Mouse (Mus musculus) neural tube, embryonic 11.5 days (tissue): ENCODE results near the gene Slc34a3. TPM values are rescaled to one million over a fixed set of nuclear protein-coding genes. Genes with fewer than 3 reads are reported as not detected.
A peak's percentile ranks its signal among the peaks of the same experiment; 100 is the strongest.

Experiments
- ATAC-seq: fragments of 200-750 bp; cut with Nextera tagmentation; 2 replicates; pipeline ENCODE4 v1.8.0; 2017; ENCODE audit warnings: moderate number of reproducible peaks, mild to moderate bottlenecking, moderate TSS enrichment, moderate library complexity; ENCODE audit not compliant: insufficient read depth, low FRiP score, low TSS enrichment
- DNase-seq: peaks from one replicate; pipeline ENCODE4 v3.0.0-alpha.2; 2015; ENCODE audit warnings: low spot score
- H3K27ac ChIP-seq: fragments of 300-500 bp; sonication (generic); 2 replicates; pipeline ENCODE4 v1.5.1; 2014; ENCODE audit warnings: low read depth, mild to moderate bottlenecking, low read length
- H3K27me3 ChIP-seq: fragments of 300-500 bp; sonication (generic); 2 replicates; pipeline ENCODE4 v1.6.1; 2014; ENCODE audit warnings: mild to moderate bottlenecking, low read length, mixed read lengths; ENCODE audit not compliant: control insufficient read depth, insufficient read depth
- H3K36me3 ChIP-seq: fragments of 300-500 bp; sonication (generic); 2 replicates; pipeline ENCODE4 v1.6.1; 2014; ENCODE audit warnings: mild to moderate bottlenecking, low read length, moderate library complexity, mixed read lengths; ENCODE audit not compliant: control insufficient read depth, insufficient read depth
- H3K4me1 ChIP-seq: fragments of 300-500 bp; sonication (generic); 2 replicates; pipeline ENCODE4 v1.6.1; 2014; ENCODE audit warnings: low read length, mixed read lengths; ENCODE audit not compliant: control insufficient read depth, insufficient read depth
- H3K4me2 ChIP-seq: fragments of 300-500 bp; sonication (generic); 2 replicates; pipeline ENCODE4 v1.6.1; 2014; ENCODE audit warnings: low read depth, mild to moderate bottlenecking, moderate library complexity
- H3K4me3 ChIP-seq: fragments of 300-500 bp; sonication (generic); 2 replicates; pipeline ENCODE4 v1.5.1; 2014; ENCODE audit warnings: low read depth, low read length
- H3K9ac ChIP-seq: fragments of 300-500 bp; sonication (generic); 2 replicates; pipeline ENCODE4 v1.6.1; 2014; ENCODE audit warnings: mild to moderate bottlenecking, low read length
- H3K9me3 ChIP-seq: fragments of 300-500 bp; sonication (generic); 2 replicates; pipeline ENCODE4 v1.6.1; 2016; ENCODE audit warnings: low read length; ENCODE audit not compliant: control insufficient read depth
- WGBS: fragments of 180-500 bp; shearing (Covaris S2); extraction: QIAGEN DNeasy Blood & Tissue Kit; methylation state at CpG from one replicate; pipeline ENCODE4 v1.1.7; 2014; 5-methylcytosine and 5-hydroxymethylcytosine counted together
- polyA plus RNA-seq: library from polyadenylated mRNA; unstranded; fragments of >200 nt; fragmentation: Nextera tagmentation; extraction: Ambion mirVana; gene quantifications from 2 replicates; pipeline ENCODE4 v1.2.1, GENCODE M21; 2014

Slc34a3 gene
- polyA plus RNA-seq, 1 experiment from 2014 or later: not detected

DNA sequence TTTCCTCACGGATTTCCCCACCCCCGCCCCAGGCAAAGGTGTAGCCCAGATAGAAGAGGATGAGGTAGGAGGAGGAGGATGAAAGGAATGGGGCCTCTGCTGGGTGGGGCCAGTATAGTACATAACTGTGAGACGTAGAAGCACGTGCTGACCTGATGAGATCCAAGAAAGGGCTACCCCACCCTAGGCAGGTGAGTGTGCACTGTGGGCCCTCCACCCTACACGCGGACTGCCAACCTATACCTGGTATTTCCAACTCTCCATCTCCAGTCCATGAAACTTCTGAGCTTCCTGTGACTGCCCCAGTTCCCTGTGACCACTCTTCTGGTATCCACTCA, 7.2 kb upstream of the Slc34a3 start:
- no peak for DNase-seq

GRCm38 (mm10) chr2:25240723-25241437, 6.7 kb upstream of the Slc34a3 start:
- Histone ChIP-seq H3K27me3 (peaks cover 19% of the 10 kb centered on the region), H3K4me2 (peak overlapping the region; percentile 98), H3K4me1 (peaks cover 18% of the 10 kb centered on the region), H3K4me3 (peak overlapping the region; percentile 37), H3K36me3 (no peaks in the 10 kb centered on the region), H3K27ac (0 out of 2 replicates have a peak overlapping the region, but pooled peaks have one; percentile 3), H3K9ac (peak overlapping the region; percentile 44), H3K9me3 (no peaks in the 10 kb centered on the region)
- DNase-seq: peak; percentile 75
- ATAC-seq: peak; percentile 70
- WGBS: under 1% methylated on average over 29 of the region's 29 CpGs

More for the DNA sequence above, 7.2 kb upstream of the Slc34a3 start:
- peak overlapping the region; percentile 44; the same call in 1 of the 2 replicates for H3K9ac ChIP-seq
- peaks cover 18% of the 10 kb centered on the region for H3K4me1 ChIP-seq
- peaks cover 19% of the 10 kb centered on the region for H3K27me3 ChIP-seq
- no peaks in the 10 kb centered on the region for H3K36me3 ChIP-seq
- H3K9me3 ChIP-seq: no peaks in the 10 kb centered on the region
- H3K27ac ChIP-seq: no peak overlapping the region
- ATAC-seq: no peak
- peak overlapping the region; percentile 54 for H3K4me3 ChIP-seq
- H3K4me2 ChIP-seq: peak overlapping the region; percentile 98
- WGBS: 24% methylated on average over 6 of the region's 6 CpGs

GRCm38 (mm10) chr2:25240310-25240709, 6.1 kb upstream of the Slc34a3 start:
- Histone ChIP-seq H3K9ac (no peak overlapping the region), H3K9me3 (no peaks in the 10 kb centered on the region), H3K27me3 (peaks cover 19% of the 10 kb centered on the region), H3K27ac (no peak overlapping the region), H3K4me3 (no peak overlapping the region), H3K4me1 (peaks cover 18% of the 10 kb centered on the region), H3K4me2 (peak overlapping the region; percentile 98), H3K36me3 (no peaks in the 10 kb centered on the region)
- ATAC-seq: 0 out of 2 replicates have a peak, but pooled peaks have one; percentile 1
- DNase-seq: no peak
- 51% methylated on average over 8 of the region's 8 CpGs for WGBS

GRCm38 (mm10) chr2:25239766-25240165, 5.6 kb upstream of the Slc34a3 start:
- DNase-seq: no peak
- Histone ChIP-seq H3K9me3 (no peaks in the 10 kb centered on the region), H3K4me3 (no peak overlapping the region), H3K9ac (no peak overlapping the region), H3K36me3 (no peaks in the 10 kb centered on the region), H3K27me3 (peaks cover 19% of the 10 kb centered on the region), H3K4me1 (peaks cover 18% of the 10 kb centered on the region), H3K4me2 (no peak overlapping the region), H3K27ac (no peak overlapping the region)
- ATAC-seq: no peak
- WGBS: 79% methylated on average over 3 of the region's 3 CpGs

GRCm38 (mm10) chr2:25238106-25238505, 3.9 kb upstream of the Slc34a3 start:
- no peak for ATAC-seq
- H3K9ac ChIP-seq: no peak overlapping the region
- H3K36me3 ChIP-seq: no peaks in the 10 kb centered on the region
- H3K4me1 ChIP-seq: peaks cover 18% of the 10 kb centered on the region
- no peak overlapping the region for H3K27ac ChIP-seq
- H3K4me3 ChIP-seq: no peak overlapping the region
- no peaks in the 10 kb centered on the region for H3K9me3 ChIP-seq
- H3K27me3 ChIP-seq: peaks cover 19% of the 10 kb centered on the region
- DNase-seq: no peak
- no peak overlapping the region for H3K4me2 ChIP-seq

DNA sequence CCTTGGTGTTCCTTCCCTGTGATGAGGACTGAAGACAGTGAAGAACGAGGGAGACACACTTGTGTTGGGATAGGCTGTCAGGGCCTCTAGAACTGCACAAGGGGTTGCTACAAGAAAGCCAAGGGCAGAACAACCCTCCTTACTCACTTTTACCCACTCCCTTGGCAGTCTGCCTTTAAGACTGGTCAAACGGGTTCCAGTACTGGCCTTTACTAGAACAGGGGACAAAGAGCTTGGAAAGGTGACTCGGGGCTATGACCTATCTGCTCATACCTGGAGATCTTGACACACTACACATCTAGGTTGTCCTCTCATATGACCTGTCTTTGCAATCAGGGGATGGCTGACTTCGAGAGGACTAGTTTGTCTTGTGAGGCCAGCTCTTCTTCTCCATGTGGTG, 3.4 kb upstream of the Slc34a3 start:
- Histone ChIP-seq H3K27me3 (peaks cover 14% of the 10 kb centered on the region), H3K4me2 (no peak overlapping the region), H3K9ac (no peak overlapping the region), H3K27ac (no peak overlapping the region), H3K4me1 (peaks cover 14% of the 10 kb centered on the region), H3K36me3 (no peaks in the 10 kb centered on the region), H3K4me3 (no peak overlapping the region), H3K9me3 (no peaks in the 10 kb centered on the region)
- ATAC-seq: no peak
- no peak for DNase-seq
- WGBS: 71% methylated on average over 4 of the region's 4 CpGs

- Histone ChIP-seq H3K4me3 (no peak within 1 kb of the TSS), H3K4me2 (no peak within 1 kb of the TSS), H3K4me1 (peaks cover 8% of the 10 kb centered on the region), H3K9ac (no peak within 1 kb of the TSS), H3K9me3 (no peaks in the 10 kb centered on the region), H3K27me3 (peaks cover 7% of the 10 kb centered on the region), H3K36me3 (no peaks in the 10 kb centered on the region), H3K27ac (no peak within 1 kb of the TSS)
- DNase-seq (no peak), ATAC-seq (no peak)
- WGBS: 42% methylated on average over 8 of the region's 8 CpGs
Observed at GRCm38 (mm10) chr2:25236614-25237013, 2.5 kb upstream of the Slc34a3 start, which contains the start of gene Rnf224. Rnf224 (minus strand) TSS chr2:25236787.

DNA sequence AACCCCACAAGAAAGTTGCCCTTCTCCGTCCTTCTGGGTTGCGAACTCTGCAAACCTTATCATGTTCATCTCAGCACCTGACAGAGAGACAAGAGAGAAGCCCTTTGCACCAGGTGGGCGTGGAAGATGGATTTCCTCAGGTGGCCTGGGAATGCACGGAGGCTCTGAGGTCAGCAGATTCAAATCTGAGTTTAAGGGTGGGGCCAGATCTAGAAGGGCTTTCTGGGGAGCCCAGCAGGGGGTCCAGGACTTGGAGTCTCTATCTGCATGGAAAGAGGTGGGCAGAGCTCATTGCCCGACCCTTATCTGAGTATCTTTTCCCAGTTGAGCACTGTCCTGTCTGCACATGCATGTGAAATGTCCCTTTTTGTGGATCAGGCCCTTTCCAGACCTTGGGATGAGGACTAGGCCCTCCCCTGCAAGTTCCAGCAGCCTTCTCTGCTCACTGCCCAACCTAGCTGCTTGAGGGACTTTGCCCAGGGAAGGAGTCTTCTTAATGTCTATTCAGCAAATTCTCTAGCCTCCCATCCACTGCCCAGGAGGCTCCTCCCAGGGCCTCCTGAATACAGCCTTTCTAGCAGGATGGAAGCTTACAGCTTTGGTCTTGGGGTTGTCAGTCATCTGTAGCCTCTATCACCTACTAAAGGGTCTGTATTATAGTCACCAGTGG, 522 bp upstream of the Slc34a3 start:
- no peaks in the 10 kb centered on the region for H3K27me3 ChIP-seq
- H3K4me3 ChIP-seq: no peak overlapping the region
- no peaks in the 10 kb centered on the region for H3K9me3 ChIP-seq
- H3K4me2 ChIP-seq: no peak overlapping the region
- no peak overlapping the region for H3K27ac ChIP-seq
- 73% methylated on average over 5 of the region's 5 CpGs for WGBS
- H3K4me1 ChIP-seq: no peaks in the 10 kb centered on the region
- ATAC-seq (no peak), DNase-seq (no peak)
- H3K36me3 ChIP-seq: no peaks in the 10 kb centered on the region
- H3K9ac ChIP-seq: no peak overlapping the region

GRCm38 (mm10) chr2:25233421-25233820, 743 bp downstream of the Slc34a3 start:
- Histone ChIP-seq H3K9me3 (no peaks in the 10 kb centered on the region), H3K9ac (no peak overlapping the region), H3K4me1 (no peaks in the 10 kb centered on the region), H3K27ac (no peak overlapping the region), H3K4me3 (no peak overlapping the region), H3K36me3 (no peaks in the 10 kb centered on the region), H3K27me3 (no peaks in the 10 kb centered on the region), H3K4me2 (no peak overlapping the region)
- DNase-seq (no peak), ATAC-seq (no peak)
- 78% methylated on average over 4 of the region's 4 CpGs for WGBS
